In genomic region chr2:30703308-30703707, GRCm38 (mm10) we compare ENCODE assay signal across 22 mouse cellular contexts.
DNase-seq lines count a peak whose midpoint lies in the region; ATAC-seq and TF ChIP-seq lines count a peak whose summit lies in the region.
"Had no signal": no experiment of that assay in that cellular context is flagged by ENCODE, and none has a peak within 500 bp of the region (broad histone marks: within the 10 kb centered on the region; RNA-seq: fewer than 3 reads in every experiment).

No protein-coding gene starts in this region.

- no peak overlapping the region for H3K4me3 ChIP-seq in forebrain, embryonic 10.5 days
- H3K4me3 ChIP-seq in forebrain, postnatal 0 days (ENCODE audit: low read depth, low read length) = no peak overlapping the region
- H3K4me3 ChIP-seq in hindbrain, embryonic 14.5 days (replicated peaks; ENCODE audit: low read length) = no peak overlapping the region
- H3K4me3 ChIP-seq in hindbrain, embryonic 11.5 days (ENCODE audit: low read depth, low read length) = no peak overlapping the region
- H3K4me3 ChIP-seq in lung, embryonic 15.5 days = no peak overlapping the region
- no peak overlapping the region for H3K4me3 ChIP-seq in stomach, embryonic 14.5 days (ENCODE audit: low read depth, low read length)
- H3K4me3 ChIP-seq in stomach, postnatal 0 days (ENCODE audit: low read depth, low read length) = no peak overlapping the region
- H3K4me3 ChIP-seq: heart, embryonic 10.5 days; limb, embryonic 12.5 days had no signal

- no peak overlapping the region for H3K4me2 ChIP-seq in forebrain, postnatal 0 days (ENCODE audit: low read depth)
- no peak overlapping the region for H3K4me2 ChIP-seq in hindbrain, embryonic 14.5 days (replicated peaks)
- no peak overlapping the region for H3K4me2 ChIP-seq in hindbrain, embryonic 11.5 days (replicated peaks; ENCODE audit: low read depth, low read length)
- H3K4me2 ChIP-seq in lung, embryonic 15.5 days = no peak overlapping the region
- no peak overlapping the region for H3K4me2 ChIP-seq in stomach, embryonic 14.5 days (replicated peaks; ENCODE audit: low read depth, low read length)
- no peak overlapping the region for H3K4me2 ChIP-seq in stomach, postnatal 0 days (replicated peaks; ENCODE audit: low read depth)
- H3K4me2 ChIP-seq: limb, embryonic 12.5 days; liver, embryonic 11.5 days had no signal

- WGBS in forebrain, embryonic 10.5 days = 95% methylated on average over 1 of the region's 1 CpGs
- WGBS in forebrain, postnatal 0 days = 89% methylated on average over 1 of the region's 1 CpGs
- whole genome bisulfite sequencing in hindbrain, embryonic 14.5 days = 88% methylated on average over 1 of the region's 1 CpGs
- WGBS in hindbrain, embryonic 11.5 days = 86% methylated on average over 1 of the region's 1 CpGs
- WGBS in lung, embryonic 15.5 days = 90% methylated on average over 1 of the region's 1 CpGs
- 84% methylated on average over 1 of the region's 1 CpGs for WGBS in stomach, embryonic 14.5 days
- WGBS in stomach, postnatal 0 days = 86% methylated on average over 1 of the region's 1 CpGs

- no peak for TF ChIP-seq EP300 in stomach, postnatal 0 days (optimal IDR thresholded peaks at IDR 0.05)

- no peaks in the 10 kb centered on the region for H3K27me3 ChIP-seq in forebrain, embryonic 10.5 days (ENCODE audit: poor library complexity, severe bottlenecking)
- no peaks in the 10 kb centered on the region for H3K27me3 ChIP-seq in forebrain, postnatal 0 days (ENCODE audit: insufficient read depth, low read length)
- H3K27me3 ChIP-seq in hindbrain, embryonic 14.5 days (ENCODE audit: control insufficient read depth, insufficient read depth, low read length) = no peaks in the 10 kb centered on the region
- H3K27me3 ChIP-seq in hindbrain, embryonic 11.5 days (ENCODE audit: control insufficient read depth, insufficient read depth, low read length) = no peaks in the 10 kb centered on the region
- no peaks in the 10 kb centered on the region for H3K27me3 ChIP-seq in lung, embryonic 15.5 days
- no peaks in the 10 kb centered on the region for H3K27me3 ChIP-seq in stomach, embryonic 14.5 days (ENCODE audit: control insufficient read depth, insufficient read depth, low read length)
- H3K27me3 ChIP-seq in stomach, postnatal 0 days (ENCODE audit: control insufficient read depth, insufficient read depth, low read length) = no peaks in the 10 kb centered on the region
- H3K27me3 ChIP-seq: limb, embryonic 12.5 days had no signal

- H3K36me3 ChIP-seq in forebrain, embryonic 10.5 days (replicated peaks) = peaks cover 5% of the 10 kb centered on the region; the same call in 1 of the 2 replicates
- no peaks in the 10 kb centered on the region for H3K36me3 ChIP-seq in forebrain, postnatal 0 days (ENCODE audit: insufficient read depth)
- H3K36me3 ChIP-seq in hindbrain, embryonic 14.5 days (replicated peaks; ENCODE audit: control insufficient read depth, insufficient read depth) = no peaks in the 10 kb centered on the region
- no peaks in the 10 kb centered on the region for H3K36me3 ChIP-seq in hindbrain, embryonic 11.5 days (ENCODE audit: control insufficient read depth, insufficient read depth, low read length)
- H3K36me3 ChIP-seq in lung, embryonic 15.5 days = no peaks in the 10 kb centered on the region
- no peaks in the 10 kb centered on the region for H3K36me3 ChIP-seq in stomach, embryonic 14.5 days (ENCODE audit: control insufficient read depth, insufficient read depth, low read length)
- no peaks in the 10 kb centered on the region for H3K36me3 ChIP-seq in stomach, postnatal 0 days (ENCODE audit: control insufficient read depth, insufficient read depth, low read length)
- H3K36me3 ChIP-seq: limb, embryonic 12.5 days had no signal

- peaks cover 10% of the 10 kb centered on the region for H3K9me3 ChIP-seq in forebrain, embryonic 10.5 days
- H3K9me3 ChIP-seq in forebrain, postnatal 0 days (ENCODE audit: low read length) = no peaks in the 10 kb centered on the region
- 0 out of 2 replicates have a peak, but pooled peaks cover 4% of the 10 kb centered on the region for H3K9me3 ChIP-seq in hindbrain, embryonic 14.5 days (ENCODE audit: control insufficient read depth, low read length)
- no peaks in the 10 kb centered on the region for H3K9me3 ChIP-seq in hindbrain, embryonic 11.5 days (ENCODE audit: control insufficient read depth, low read length)
- no peaks in the 10 kb centered on the region for H3K9me3 ChIP-seq in lung, embryonic 15.5 days
- H3K9me3 ChIP-seq in stomach, embryonic 14.5 days (ENCODE audit: control insufficient read depth, low read depth, low read length) = no peaks in the 10 kb centered on the region
- H3K9me3 ChIP-seq in stomach, postnatal 0 days (ENCODE audit: control insufficient read depth, low read length) = no peaks in the 10 kb centered on the region
- H3K9me3 ChIP-seq: heart, embryonic 10.5 days had no signal

- DNase-seq in forebrain, embryonic 10.5 days (ENCODE audit: extremely low spot score, low spot score) = no peak
- DNase-seq in forebrain, postnatal 0 days = no peak
- DNase-seq in hindbrain, embryonic 14.5 days (ENCODE audit: low spot score) = no peak
- no peak for DNase-seq in hindbrain, embryonic 11.5 days (ENCODE audit: low spot score)
- no peak for DNase-seq in lung, postnatal 25 days (ENCODE audit: low spot score)
- DNase-seq in stomach, postnatal 0 days (ENCODE audit: low spot score) = no peak
- DNase-seq: adrenal gland, postnatal 10 days; cerebellum, adult 18-20 months; cerebellum, postnatal 14 days; heart, postnatal 14 days; kidney, adult 8-10 months; kidney, postnatal 14 days; layer of hippocampus, postnatal 36 days; liver, postnatal 0 days; right cerebral cortex, postnatal 4 days; thymus, postnatal 25 days had no signal

- peaks cover 63% of the 10 kb centered on the region for H3K4me1 ChIP-seq in forebrain, embryonic 10.5 days
- H3K4me1 ChIP-seq in forebrain, postnatal 0 days (ENCODE audit: insufficient read depth) = peaks cover 20% of the 10 kb centered on the region
- peaks cover 34% of the 10 kb centered on the region for H3K4me1 ChIP-seq in hindbrain, embryonic 14.5 days (replicated peaks; ENCODE audit: control insufficient read depth, insufficient read depth, low read length)
- H3K4me1 ChIP-seq in hindbrain, embryonic 11.5 days (replicated peaks; ENCODE audit: control insufficient read depth, insufficient read depth, low read length) = peaks cover 15% of the 10 kb centered on the region
- H3K4me1 ChIP-seq in lung, embryonic 15.5 days = peaks cover 43% of the 10 kb centered on the region
- peaks cover 28% of the 10 kb centered on the region for H3K4me1 ChIP-seq in stomach, embryonic 14.5 days (ENCODE audit: control insufficient read depth, insufficient read depth, low read length)
- H3K4me1 ChIP-seq in stomach, postnatal 0 days (replicated peaks; ENCODE audit: control insufficient read depth, insufficient read depth) = peaks cover 10% of the 10 kb centered on the region

- TF ChIP-seq CTCF in forebrain, postnatal 0 days (IDR thresholded peaks at IDR 0.05; ENCODE audit: low read depth) = no peak
- no peak for TF ChIP-seq CTCF in stomach, postnatal 0 days (IDR thresholded peaks at IDR 0.05; ENCODE audit: low read depth)

- 0 out of 2 replicates have a peak overlapping the region, but pooled peaks have one; percentile 16 for H3K27ac ChIP-seq in forebrain, embryonic 10.5 days
- no peak overlapping the region for H3K27ac ChIP-seq in forebrain, postnatal 0 days (ENCODE audit: low read depth, low read length)
- H3K27ac ChIP-seq in hindbrain, embryonic 14.5 days = peak overlapping the region; percentile 63; the same call in 1 of the 2 replicates
- no peak overlapping the region for H3K27ac ChIP-seq in hindbrain, embryonic 11.5 days (ENCODE audit: low read depth, low read length)
- H3K27ac ChIP-seq in lung, embryonic 15.5 days = peak overlapping the region; percentile 86
- peak overlapping the region; percentile 78 for H3K27ac ChIP-seq in stomach, embryonic 14.5 days (ENCODE audit: low read length)
- H3K27ac ChIP-seq in stomach, postnatal 0 days (replicated peaks) = no peak overlapping the region

- ATAC-seq in forebrain, postnatal 0 days = no peak
- ATAC-seq in hindbrain, embryonic 14.5 days (ENCODE audit: low FRiP score) = no peak
- no peak for ATAC-seq in hindbrain, embryonic 11.5 days (ENCODE audit: low FRiP score)
- no peak for ATAC-seq in lung, embryonic 15.5 days (ENCODE audit: borderline replicate concordance, extremely low read depth, low FRiP score, low TSS enrichment)
- ATAC-seq in stomach, embryonic 14.5 days (ENCODE audit: insufficient number of reproducible peaks, insufficient read depth, low FRiP score, low read depth) = no peak
- ATAC-seq in stomach, postnatal 0 days (ENCODE audit: low FRiP score, low TSS enrichment) = no peak
- ATAC-seq: forebrain, embryonic 14.5 days; liver, postnatal 0 days had no signal

- no peak overlapping the region for H3K9ac ChIP-seq in forebrain, postnatal 0 days
- no peak overlapping the region for H3K9ac ChIP-seq in hindbrain, embryonic 14.5 days
- no peak overlapping the region for H3K9ac ChIP-seq in hindbrain, embryonic 11.5 days (ENCODE audit: low read depth, low read length)
- no peak overlapping the region for H3K9ac ChIP-seq in lung, embryonic 15.5 days
- H3K9ac ChIP-seq in stomach, embryonic 14.5 days (replicated peaks; ENCODE audit: low read depth, low read length) = no peak overlapping the region
- H3K9ac ChIP-seq in stomach, postnatal 0 days (ENCODE audit: low read length) = no peak overlapping the region
- H3K9ac ChIP-seq: liver, postnatal 0 days had no signal

Comparison
In these comparisons a context has a peak if more than half of its experiments do, and no peak if none do; other contexts are left out.
1. H3K27ac ChIP-seq: peak in forebrain, embryonic 10.5 days (single experiment), hindbrain, embryonic 14.5 days (single experiment), lung, embryonic 15.5 days (single experiment) and stomach, embryonic 14.5 days (single experiment); none in forebrain, postnatal 0 days (single experiment), hindbrain, embryonic 11.5 days (single experiment) and stomach, postnatal 0 days (single experiment).